Mouse (Mus musculus): ENCODE measurements around the gene Duoxa1.
"Not testable (repeated sequence)": the region's sequence is repeated elsewhere in the genome, so short reads cannot be mapped to it uniquely, and the experiment has no call there.

The Duoxa1 gene

DNA sequence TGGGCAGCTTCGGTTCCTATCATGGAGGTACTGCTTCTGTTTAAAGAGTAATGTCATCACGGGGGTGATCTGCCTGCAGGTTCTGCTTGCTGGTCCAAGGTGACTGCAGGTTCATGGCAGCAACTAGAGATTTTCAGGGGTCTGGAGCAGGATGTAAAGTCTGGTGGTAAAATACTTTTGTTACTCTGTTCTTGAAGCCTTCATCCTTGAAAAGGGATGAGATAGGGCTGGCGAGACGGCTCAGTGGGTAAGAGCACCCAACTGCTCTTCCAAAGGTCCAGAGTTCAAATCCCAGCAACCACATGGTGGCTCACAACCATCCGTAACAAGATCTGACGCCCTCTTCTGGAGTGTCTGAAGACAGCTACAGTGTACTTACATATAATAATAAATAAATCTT, 16.8 kb upstream of the Duoxa1 start:
- in situ Hi-C loops (cut with MboI) = not testable (repeated sequence)

DNA sequence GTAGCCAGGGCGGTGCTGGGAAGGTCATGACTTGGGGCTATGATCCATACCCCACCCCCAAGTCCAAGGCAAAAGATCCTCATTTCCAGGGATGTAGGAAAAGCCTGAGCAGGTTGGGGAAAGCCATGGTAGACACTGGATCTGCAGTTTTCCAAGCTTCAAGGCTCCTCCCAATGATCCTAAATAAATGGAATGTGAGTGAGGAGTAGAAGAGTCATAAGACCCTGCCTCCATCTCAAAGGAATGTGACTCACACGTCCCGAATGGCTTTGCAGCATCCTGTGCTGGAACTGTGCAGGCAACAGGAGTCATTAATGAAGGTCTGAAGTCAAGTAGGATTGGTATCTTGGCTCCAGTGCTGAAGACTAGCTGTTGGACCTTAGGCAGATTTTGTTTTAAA, 14.5 kb upstream of the Duoxa1 start:
- in situ Hi-C loops (cut with MboI) = no loop called here

DNA sequence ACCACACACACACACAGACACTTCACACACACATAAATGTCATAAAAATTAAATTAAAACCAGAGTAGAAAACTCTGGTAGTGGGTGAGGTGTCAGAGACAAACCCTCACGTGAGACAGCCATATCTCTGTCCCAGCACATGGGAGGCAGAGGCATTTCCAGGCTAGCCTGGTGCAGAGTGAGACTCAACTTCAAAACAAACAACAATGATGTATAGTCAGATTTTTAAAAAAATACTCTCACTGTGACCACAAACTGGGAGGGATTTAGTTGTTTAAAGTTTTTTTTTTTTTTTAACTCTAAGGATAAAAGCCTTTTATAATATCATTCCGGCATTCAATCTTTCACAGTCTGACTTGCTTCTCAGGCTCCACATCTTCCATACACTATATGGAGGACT, 11.8 kb upstream of the Duoxa1 start:
- in situ Hi-C loops (cut with MboI) = no loop called here

DNA sequence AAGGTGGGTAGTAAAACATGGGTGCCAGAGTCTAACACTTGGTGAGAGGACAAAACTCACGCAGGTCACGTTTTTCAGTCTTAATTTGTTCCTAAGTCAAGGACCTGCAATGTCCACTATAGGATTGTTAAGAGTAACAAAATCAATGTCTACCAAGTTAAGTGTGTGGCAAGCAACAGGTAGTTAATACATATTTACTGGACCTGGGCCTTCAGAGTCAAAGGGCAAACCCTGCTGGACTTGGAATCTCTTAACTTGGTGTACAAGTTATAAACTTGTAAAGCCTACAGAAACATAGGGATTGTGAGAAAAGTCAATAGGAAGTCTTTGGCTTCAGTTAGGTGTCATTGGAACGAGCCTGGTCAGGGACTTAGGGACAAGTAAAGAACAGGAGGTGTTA, 11.1 kb upstream of the Duoxa1 start:
- in situ Hi-C loops (cut with MboI) = no loop called here

DNA sequence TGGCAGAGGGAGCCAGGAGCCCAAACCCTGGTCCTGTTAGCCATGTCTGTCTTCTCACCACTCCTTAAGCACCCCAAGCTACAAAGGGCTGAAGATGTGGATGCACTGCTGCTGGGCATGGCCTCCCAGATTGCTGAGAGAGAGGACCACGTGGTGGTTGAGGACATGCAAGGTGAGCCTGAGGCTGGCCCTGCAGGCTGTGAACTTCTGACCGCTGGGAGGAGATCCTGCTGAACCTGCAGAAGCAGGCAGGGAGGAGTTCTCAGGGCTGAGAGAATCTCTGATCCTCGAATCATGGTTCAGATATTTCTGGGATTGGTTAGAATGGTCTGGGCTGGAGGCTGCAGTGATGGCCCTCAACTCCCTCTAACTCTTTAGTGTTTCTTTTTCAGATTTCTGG, 10.4 kb upstream of the Duoxa1 start:
- in situ Hi-C loops (cut with MboI) = no loop called here

DNA sequence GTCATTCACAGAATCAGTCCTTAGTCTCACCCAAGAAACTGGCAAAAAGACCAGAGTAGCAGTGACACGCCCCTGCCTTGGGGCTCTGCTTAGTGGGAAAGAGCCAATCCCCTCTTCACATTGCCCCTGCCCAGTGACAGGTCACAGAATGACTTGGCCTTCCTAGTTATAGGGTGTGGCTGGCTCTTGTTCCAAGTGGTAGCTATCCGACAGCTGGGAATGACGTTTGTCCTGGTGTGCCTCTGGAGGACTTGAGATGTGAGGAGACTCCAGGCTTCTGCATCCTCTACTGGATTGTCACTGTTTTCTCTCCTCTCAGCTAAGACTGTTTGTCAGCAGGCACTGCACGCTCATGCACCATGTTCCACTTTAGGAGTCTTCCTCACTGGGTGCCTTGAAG, 3.9 kb upstream of the Duoxa1 start:
- in situ Hi-C loops (cut with MboI) = no loop called here

DNA sequence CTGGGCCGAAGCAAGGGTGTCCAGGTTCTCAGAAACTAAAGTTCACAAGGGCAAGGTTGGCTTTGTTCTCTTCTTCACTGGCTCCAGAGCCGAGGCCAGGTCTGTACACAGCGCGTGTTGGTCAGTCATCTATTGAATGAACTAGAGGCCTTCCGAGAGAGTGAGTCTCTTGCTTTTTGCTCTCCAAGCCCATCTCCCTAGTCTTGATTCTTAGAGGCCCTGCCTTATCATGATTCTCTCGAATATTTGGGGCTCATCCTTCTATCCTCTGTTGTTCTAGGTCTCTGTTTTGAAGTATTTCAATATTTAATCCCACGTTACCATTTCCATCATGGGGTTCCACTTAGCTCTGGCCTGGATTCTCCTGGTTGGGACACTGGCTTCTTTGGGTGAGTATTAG, 1.8 kb upstream of the Duoxa1 start, which contains the start of gene Duox1:
Gene Duox1, plus strand, starts transcription at position 301 of the 400 bp plus-strand sequence.
- in situ Hi-C loops (cut with MboI) = no loop called here

DNA sequence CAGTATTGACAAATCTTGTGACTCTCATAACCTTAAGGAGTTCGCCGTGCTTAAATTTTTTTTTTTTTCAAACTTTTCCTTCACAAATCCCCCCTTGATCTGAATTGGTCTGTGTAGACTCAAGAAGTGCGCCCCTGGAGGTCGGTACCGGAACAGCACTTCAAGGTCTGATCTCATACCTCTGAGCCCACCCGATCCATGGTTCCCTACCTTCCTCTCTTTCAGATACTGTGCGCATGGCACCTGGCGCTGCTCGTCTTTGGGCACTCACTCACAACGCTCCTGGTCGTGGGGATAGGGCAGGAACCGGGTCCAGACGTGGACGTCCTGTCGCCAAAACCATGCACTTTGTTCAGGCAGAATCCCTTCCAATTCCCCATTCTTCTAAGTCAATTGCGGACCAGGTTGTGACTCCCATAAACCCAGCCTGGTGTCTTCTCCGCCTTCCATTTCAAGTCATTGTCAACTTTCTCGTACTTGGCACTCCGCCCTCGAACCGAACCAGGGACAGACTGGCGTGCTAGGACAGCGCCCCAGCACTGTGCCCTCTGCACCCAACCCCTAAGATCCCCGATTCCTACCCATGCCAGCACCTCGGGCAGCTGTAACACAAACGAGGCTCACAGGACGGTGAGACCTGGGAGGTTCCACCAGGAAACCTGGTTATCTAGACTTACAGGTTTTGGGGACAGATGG, 660 bp downstream of the Duoxa1 start:
- in situ Hi-C loops (cut with MboI) = no loop called here

DNA sequence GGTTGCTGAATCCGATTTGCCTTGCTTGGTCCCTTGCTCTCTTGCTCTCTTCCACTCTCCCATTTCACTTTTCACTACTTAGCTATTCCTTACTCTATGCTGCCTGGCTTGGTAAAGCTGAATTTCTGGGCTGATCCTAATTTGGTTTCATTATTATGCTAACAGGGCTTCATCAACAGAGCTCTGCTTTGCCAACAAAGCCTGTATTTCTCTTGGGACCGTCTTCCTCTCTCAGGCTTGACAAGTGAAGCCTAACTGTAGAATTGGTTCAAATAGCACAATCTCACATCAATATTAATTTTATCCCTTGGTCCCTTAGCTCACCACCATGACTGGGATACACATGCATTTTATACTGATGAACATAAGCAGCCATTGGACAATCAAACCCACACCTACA, 2.0 kb downstream of the Duoxa1 start:
- in situ Hi-C loops (cut with MboI) = no loop called here

DNA sequence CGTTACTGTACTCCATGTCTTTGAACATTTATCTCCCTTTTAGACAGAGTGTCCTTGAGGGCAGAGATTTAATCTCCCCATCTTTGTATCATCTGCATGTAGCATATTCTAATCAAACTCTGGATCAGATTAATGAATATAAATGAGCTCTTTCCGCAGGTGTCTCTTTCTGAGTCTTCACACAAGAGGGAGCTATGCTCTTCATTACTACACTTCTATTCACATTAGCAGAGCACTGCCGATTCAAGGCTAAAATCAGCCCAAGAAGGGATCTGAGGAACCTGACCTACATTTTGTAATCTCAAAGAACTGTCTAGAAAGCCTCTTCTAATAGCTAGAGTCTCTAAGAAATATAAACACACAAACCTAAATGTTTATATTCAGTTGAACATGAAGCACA, 3.9 kb downstream of the Duoxa1 start:
- in situ Hi-C loops (cut with MboI) = no loop called here

DNA sequence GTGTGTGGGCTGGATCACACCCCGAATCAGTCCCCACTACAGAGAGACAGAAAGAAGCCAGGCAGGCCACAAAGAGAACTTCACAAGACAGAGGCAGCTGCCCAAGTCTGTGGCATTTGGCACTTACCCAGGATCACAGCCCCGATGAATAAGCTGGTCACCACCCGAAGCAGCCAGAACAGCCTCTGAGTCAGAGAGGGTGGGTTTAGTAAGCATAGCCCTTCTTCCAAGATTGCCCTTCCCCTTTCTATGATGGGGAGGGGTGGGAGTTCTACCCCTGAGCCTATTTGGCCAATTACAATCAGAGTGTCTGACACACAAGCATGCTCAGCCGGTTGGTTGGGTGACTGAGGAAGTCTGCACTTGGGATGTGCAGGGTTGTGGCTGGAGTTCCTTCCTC, 7.3 kb downstream of the Duoxa1 start:
- in situ Hi-C loops (cut with MboI) = no loop called here

DNA sequence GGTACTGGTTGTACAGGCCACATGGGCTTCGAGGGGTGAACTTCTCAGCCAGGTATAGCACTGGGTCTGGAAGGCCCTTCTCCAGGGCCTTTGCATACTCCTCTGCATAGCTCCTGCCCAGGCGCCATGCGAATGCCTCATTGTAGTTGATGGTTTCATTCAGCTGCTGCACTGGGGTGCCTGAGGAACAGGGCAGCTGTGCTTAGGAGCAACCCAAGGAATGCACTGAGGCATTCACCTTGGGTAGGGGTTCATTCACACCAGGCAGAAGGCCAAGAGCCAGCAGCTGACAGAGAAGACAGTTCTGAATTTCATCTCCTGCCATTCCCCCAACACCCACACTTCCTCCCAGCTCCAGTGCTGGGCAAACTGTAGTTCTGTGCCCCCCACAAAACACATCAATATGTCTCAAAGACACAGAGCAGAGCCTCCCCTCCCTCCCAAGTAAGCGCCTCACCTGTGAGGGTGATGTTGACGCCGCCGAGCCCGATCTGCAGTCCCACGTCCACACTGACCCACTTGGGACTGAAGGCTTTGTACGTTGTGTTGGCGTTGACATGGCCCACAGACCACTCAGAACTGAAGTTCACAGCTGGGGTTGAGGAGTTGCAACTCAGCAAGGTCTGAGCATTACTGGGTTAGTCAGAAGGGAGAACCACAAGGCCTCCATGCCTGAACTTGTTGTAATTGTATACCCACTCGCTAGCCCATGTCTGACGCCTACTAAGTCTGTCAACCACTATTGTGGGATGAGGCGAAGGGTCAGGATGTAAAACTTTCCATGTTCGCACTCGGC, 8.2 kb downstream of the Duoxa1 start:
- in situ Hi-C loops (cut with MboI) = no loop called here

DNA sequence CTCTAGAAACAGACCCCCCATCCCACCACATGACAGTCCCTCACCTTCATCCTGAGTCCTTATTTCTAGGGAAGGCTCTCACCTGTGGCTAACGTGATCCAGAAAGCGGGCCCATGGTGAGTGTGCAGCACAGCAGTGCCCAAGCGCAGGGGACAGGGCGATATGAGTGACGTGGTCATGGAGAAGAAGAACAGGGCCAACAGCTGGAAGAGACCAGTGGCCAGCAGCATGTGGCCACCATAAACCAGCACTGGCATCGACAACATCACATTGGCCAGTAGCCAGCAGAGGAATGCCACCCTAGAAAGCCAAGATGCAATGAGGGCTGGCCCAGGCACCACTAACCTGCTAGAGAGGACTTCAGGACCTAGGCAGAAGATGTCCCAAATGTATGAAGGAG, 9.0 kb downstream of the Duoxa1 start:
- in situ Hi-C loops (cut with MboI) = no loop called here

DNA sequence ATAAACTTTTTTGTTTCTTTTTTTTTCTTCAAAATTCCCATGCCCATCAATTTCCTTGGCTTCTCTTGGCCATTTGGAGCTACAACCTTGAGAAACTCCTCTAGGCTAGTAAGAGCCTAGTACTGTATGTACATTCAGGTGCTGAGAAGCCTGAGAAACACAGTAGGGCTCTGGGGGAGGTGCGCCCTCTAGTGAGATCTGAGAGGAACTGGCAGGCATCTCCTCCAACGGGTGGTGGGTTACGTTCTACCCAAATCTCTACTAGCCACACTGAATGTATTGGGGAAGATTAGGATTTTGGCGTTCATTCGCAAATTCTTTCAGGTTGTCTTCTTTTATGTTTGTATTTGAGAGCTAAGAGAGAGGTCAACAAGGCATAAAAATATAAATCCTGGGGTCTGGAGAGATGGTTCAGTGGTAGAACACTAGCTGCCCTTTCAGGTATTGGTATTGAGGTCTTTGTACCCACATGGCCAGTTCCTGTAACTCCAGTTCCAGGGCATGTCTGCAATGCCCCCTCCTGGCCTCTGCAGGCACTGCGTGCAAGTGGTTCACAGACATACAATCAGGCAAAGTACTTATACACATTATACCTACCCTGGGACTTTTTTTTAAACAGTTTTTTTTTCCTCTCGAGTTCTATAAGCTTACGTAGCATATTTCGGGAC, 10.8 kb downstream of the Duoxa1 start:
- in situ Hi-C loops (cut with MboI) = no loop called here

DNA sequence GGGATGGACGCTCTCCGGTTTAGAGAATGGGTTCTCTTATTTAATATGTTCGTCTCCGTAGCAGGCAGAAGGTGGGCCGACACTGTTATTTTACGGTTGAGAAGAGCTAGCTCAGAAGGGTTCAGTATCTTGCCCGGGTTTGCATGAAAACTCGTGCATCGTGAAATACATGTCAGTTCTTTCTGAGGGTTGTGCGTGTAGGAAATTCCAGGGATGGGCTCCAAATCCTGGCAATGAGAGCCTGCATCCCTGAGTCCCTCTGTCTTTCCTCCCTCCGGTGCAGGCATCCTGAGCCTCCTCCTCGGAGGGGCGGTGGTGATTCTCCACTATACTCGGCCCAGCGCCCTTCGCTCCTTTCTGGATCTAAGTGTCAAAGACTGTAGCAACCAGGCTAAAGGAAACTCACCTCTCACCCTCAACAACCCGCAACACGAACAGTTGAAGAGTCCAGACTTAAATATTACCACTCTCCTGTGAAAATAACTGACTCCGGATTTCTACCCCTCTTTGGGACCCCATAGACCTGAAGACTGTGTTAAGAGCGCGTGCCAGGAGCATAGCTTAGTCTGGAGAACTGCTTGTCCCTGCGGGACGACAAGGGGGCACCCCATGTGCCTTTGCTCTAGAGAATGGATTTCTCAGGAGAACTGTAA, 11.5 kb downstream of the Duoxa1 start:
- in situ Hi-C loops (cut with MboI) = no loop called here

DNA sequence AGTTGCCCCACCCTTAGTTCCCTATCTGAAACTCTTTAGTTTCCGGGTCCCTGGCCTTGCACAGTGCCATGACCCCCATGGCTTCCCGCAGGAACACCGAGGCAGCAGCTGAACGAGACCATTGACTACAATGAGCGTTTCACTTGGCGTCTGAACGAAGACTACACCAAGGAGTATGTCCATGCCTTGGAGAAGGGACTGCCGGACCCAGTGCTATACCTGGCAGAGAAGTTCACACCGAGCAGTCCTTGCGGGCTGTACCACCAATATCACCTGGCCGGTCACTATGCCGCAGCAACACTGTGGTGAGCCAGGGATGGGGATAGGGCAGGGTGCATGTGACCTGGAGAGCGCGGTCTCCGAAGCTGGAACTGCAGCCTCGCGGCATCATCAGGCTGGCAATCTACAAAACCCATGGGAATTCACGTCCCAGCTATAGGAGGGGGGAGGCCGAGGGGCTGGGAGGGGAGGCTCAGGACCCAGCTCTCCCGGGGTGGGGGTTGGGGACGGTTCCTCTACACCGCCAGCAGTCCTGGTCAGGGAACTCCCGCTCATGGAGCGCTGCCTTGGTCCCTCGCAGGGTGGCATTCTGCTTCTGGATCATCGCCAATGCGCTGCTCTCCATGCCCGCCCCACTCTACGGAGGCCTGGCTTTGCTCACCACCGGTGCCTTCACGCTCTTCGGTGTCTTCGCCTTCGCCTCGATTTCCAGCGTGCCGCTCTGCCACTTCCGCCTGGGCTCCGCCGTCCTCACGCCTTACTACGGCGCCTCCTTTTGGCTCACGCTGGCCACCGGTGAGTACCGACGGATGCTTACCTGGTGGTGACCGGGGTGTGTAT, 12.2 kb downstream of the Duoxa1 start:
- in situ Hi-C loops (cut with MboI) = no loop called here

DNA sequence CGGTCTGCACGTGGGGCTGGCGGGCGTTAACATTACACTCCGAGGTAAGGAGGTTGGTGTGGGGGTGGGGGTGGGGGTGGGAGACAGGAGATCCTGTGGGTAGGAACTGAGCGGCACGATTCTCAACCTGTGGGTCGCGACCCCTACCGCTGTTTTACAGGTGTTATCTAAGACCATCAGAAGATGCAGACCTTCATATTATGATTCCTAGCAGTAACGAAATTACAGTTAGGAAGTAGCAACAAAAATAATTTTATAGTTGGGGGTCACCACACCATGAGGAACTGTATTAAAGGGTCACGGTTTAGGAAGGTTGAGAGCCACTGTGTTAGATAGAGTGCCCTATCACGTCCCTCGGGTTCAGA, 12.9 kb downstream of the Duoxa1 start:
- in situ Hi-C loops (cut with MboI) = no loop called here

DNA sequence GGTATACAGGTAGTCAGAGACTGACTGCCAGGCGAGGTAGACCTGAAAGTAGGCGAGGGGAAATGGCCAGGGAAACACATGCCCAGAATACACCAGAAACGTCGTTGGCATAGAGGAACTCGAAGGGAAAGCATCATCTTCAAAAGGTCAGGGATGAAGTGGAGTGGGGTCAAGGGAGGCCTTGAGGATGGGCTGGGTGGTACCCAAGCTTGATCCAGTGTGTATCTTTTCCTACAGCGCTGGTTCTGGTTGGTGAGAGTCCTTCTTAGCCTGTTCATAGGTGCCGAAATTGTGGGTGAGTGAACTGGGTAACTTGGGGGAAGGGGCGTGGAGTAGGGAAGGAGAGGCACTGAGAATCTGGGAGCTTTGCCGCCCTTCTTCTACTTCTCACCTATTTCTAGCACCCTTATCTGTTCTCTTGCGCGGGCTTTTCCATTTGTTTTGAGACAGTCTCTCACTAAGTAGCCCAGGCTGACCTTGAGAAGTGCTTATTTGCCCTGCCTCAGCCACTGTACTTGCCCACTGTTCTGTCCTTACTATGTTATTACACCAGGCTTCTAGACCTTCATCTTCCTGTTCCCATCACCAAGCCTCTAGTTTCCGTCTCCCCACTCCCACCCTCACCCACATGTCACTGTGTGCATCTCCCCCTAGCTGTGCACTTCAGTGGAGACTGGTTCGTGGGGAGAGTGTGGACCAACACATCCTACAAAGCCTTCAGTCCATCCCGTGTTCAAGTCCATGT, 13.4 kb downstream of the Duoxa1 start:
- in situ Hi-C loops (cut with MboI) = no loop called here

DNA sequence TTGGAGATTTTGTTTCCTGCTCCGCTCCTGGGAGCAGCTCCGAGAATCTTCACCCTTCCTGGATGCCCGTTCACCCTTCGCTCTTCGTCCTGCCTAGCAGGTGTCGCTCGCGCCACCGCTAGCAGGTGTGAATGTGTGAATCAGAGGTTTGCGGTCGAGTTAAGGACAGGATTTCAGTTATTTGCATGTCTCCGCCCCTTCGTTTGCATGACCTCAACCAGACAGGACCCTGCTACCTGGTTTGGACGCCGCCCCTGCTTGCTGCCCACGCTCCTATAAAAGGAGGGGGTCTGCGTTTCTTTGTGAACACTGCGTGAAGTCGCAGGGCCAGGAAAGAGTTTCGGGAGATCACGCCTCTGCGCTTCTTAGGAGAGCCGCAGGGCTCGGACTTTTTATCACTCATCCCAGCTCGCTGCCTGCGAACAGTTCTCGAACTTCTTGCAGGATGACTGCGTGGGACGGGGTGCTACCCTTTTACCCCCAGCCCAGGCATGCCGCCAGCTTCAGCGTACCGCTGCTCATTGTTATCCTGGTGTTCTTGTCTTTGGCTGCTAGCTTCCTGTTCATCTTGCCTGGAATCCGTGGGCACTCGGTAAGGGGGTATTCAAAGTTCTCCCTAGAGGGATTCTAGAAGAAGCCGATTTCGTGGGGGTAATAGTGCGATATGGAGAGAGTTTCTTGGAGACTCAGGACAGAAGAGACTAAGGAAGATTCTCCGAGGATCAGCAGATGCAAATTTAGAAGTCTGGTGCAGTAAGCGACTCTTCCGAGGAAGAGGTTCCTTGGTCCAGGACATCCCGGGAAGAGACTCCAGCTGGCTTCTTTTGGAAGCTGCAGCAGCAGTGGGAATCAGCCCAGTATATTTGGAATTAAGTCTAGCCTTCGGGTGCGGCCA, 14.7 kb downstream of the Duoxa1 start, which contains the start of gene Duoxa2:
Gene Duoxa2, plus strand, starts transcription at position 305 of the 895 bp plus-strand sequence.
- in situ Hi-C loops (cut with MboI) = no loop called here

DNA sequence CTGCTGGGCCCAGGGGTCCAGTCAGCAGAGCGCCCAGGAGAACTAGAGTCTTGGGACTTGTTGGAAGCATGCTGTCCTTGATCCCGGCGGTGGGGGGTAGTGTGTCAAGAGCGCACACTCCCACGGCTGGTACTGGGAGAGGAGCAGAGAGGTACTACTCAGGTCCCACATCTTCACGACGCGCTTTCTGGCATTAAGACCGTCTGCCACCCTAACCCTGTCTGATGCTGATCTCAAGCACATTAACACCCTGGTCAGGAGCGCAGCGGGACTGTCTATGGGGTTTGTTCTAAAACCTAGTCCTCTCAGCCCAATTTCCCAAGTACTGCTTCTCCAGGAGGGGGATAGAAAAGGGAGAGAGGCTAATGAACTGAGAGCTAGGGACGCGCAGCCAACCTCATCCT, 15.4 kb downstream of the Duoxa1 start, which contains the start of gene Duox2:
Gene Duox2, minus strand, starts transcription at position 354 of the 404 bp plus-strand sequence.
- in situ Hi-C loops (cut with MboI) = no loop called here
